Mouse (Mus musculus): ENCODE results near the gene BC049352.

DNA sequence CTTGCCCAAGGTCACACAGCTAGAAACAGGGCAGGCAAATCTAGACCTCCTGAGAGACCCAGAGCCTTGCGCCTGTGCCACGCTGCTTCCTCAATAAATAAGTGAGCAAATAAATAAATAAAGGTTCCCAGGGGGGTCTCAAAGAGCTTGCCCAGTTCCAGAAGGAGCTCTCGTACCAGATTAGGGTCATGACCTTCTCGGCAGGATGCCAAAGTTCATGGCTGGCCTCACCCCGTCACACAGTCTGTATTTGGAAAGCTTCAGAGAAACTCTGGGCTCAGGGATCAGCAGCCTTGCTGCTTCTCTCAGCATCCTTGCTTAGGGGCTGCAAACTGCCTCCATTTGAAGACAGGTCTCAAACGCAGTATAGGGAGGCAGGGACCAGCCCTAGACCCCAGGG is 72.2 kb downstream of the BC049352 start:
- TF ChIP-seq CTCF (IDR thresholded peaks at IDR 0.05; ENCODE audit: control insufficient read depth, insufficient read depth, low read length) (no peak), POLR2A (IDR thresholded peaks at IDR 0.05; ENCODE audit: borderline replicate concordance, control insufficient read depth, low read depth, low read length) (no peak)
